Mouse (Mus musculus) lung, embryonic 14.5 days (tissue): Measurements from ENCODE around the gene Sema6d. TPM values are rescaled to one million over a fixed set of nuclear protein-coding genes. Genes with fewer than 3 reads are reported as not detected.
"Not testable (repeated sequence)": the region's sequence is repeated elsewhere in the genome, so short reads cannot be mapped to it uniquely, and the experiment has no call there.

Source experiments
- ATAC-seq: fragments of 200-750 bp; cut with Nextera tagmentation; 2 replicates; pipeline ENCODE4 v1.8.0; 2017; ENCODE audit warnings: mild to moderate bottlenecking, moderate TSS enrichment, moderate library complexity; ENCODE audit not compliant: insufficient read depth
- DNase-seq: peaks from one replicate; pipeline ENCODE4 v3.0.0-alpha.2; 2015
- H3K27ac ChIP-seq: fragments of 300-500 bp; sonication (generic); 2 replicates; pipeline ENCODE4 v1.5.1; 2014; ENCODE audit warnings: low read depth, mild to moderate bottlenecking, moderate library complexity
- H3K27me3 ChIP-seq: fragments of 300-500 bp; sonication (generic); 2 replicates; pipeline ENCODE4 v1.6.1; 2014; ENCODE audit warnings: low read length, control low read depth; ENCODE audit not compliant: insufficient read depth
- H3K36me3 ChIP-seq: fragments of 300-500 bp; sonication (generic); 2 replicates; pipeline ENCODE4 v1.6.1; 2014; ENCODE audit warnings: control low read depth; ENCODE audit not compliant: insufficient read depth
- H3K4me1 ChIP-seq: fragments of 300-500 bp; sonication (generic); 2 replicates; pipeline ENCODE4 v1.6.1; 2014; ENCODE audit warnings: antibody characterized with exemption, control low read depth; ENCODE audit not compliant: insufficient read depth
- H3K4me2 ChIP-seq: fragments of 300-500 bp; sonication (generic); 2 replicates; pipeline ENCODE4 v1.6.1; 2014; ENCODE audit warnings: mild to moderate bottlenecking
- H3K4me3 ChIP-seq: fragments of 300-500 bp; sonication (generic); 2 replicates; pipeline ENCODE4 v1.5.1; 2014; ENCODE audit warnings: low read depth, low read length
- H3K9ac ChIP-seq: fragments of 300-500 bp; sonication (generic); 2 replicates; pipeline ENCODE4 v1.6.1; 2014
- H3K9me3 ChIP-seq: fragments of 300-500 bp; sonication (generic); 2 replicates; pipeline ENCODE4 v1.6.1; 2016; ENCODE audit warnings: low read depth, low read length, control low read depth
- CTCF ChIP-seq: IDR thresholded peaks from 2 replicates; pipeline ENCODE4 v1.5.1; 2016; ENCODE audit warnings: antibody characterized with exemption, low read depth
- WGBS: fragments of 180-500 bp; shearing (Covaris S2); extraction: QIAGEN DNeasy Blood & Tissue Kit; methylation state at CpG from one replicate; pipeline ENCODE4 v1.1.7; 2014; 5-methylcytosine and 5-hydroxymethylcytosine counted together
- polyA plus RNA-seq: library from polyadenylated mRNA; unstranded; fragments of >200 nt; fragmentation: Nextera tagmentation; extraction: Ambion mirVana; gene quantifications from 2 replicates; pipeline ENCODE4 v1.2.1, GENCODE M21; 2014

Sema6d gene
- polyA plus RNA-seq, 1 experiment from 2014 or later: 26.7 TPM

DNA sequence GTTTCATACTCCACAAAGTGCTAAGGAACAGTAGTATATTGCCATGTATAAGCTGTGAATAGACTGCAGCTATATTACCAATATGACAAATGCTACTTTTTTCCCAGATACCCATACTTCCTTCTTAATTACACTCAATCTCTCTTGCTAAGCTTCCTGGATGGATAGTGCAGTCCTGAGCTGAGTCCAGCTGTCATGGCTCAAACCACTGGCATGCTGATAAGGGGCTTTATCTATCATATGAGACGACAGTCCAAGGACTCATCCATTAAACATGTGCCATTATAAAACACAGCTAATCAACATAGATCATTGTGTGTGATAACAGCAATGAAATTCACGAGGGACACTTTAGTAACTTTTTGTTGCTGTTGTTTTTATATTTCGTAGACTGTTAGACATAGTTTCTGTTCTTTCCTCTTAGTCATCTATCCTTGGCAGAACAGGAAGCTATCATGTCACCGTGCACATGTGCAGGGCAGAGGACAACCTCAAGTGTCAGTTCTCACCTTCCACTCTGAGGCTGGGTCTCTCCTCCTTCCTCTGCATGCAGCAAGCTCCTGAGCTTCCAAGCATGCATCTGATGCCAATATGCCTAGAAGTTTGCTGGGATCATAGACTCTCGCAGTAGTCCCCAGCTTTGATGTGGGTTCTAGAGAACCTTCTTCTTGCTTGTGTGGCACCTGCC lies 232.9 kb downstream of the Sema6d start:
- H3K9ac ChIP-seq: no peak overlapping the region
- no peaks in the 10 kb centered on the region for H3K27me3 ChIP-seq
- TF ChIP-seq CTCF: no peak
- H3K4me1 ChIP-seq: no peaks in the 10 kb centered on the region
- no peaks in the 10 kb centered on the region for H3K36me3 ChIP-seq
- H3K9me3 ChIP-seq: no peaks in the 10 kb centered on the region
- DNase-seq: no peak
- no peak overlapping the region for H3K4me3 ChIP-seq
- WGBS: 36% methylated on average over 5 of the region's 5 CpGs
- no peak for ATAC-seq
- H3K4me2 ChIP-seq: no peak overlapping the region
- H3K27ac ChIP-seq: no peak overlapping the region

DNA sequence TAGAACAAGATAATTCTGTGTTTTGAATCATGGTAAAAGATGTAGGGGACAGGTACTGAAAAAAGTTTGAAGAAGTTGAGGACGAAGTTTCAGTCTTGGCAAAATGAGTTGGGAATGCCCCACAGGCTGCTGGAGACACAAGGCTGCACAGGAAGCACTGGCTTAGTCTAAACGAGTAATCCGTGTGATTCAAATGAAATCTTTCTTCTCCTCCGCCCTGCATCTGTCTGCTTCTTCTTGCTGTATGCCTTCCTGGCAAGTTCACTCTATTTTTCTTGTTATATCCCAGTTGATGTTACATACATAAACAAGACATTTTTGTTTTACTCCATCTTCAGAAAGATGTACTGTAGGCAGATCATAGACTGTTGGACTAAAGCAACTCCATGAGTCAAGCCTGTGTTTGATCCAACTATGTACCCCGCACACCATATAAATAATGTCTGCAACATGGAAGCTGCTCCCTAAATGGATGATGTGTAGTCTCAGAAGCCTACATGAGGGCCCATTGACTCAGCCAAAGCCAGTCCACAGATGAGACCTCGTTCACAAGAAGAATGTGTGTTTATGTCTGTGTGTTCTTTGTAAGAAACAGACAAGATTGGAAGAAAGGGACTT lies 234.4 kb downstream of the Sema6d start:
- Histone ChIP-seq H3K27ac (no peak overlapping the region), H3K4me2 (no peak overlapping the region), H3K4me3 (no peak overlapping the region), H3K9me3 (no peaks in the 10 kb centered on the region), H3K9ac (no peak overlapping the region), H3K36me3 (no peaks in the 10 kb centered on the region), H3K27me3 (no peaks in the 10 kb centered on the region), H3K4me1 (no peaks in the 10 kb centered on the region)
- peak; percentile 86 for ATAC-seq
- TF ChIP-seq CTCF: no peak
- WGBS: 45% methylated on average over 6 of the region's 6 CpGs
- DNase-seq: peak; percentile 62

DNA sequence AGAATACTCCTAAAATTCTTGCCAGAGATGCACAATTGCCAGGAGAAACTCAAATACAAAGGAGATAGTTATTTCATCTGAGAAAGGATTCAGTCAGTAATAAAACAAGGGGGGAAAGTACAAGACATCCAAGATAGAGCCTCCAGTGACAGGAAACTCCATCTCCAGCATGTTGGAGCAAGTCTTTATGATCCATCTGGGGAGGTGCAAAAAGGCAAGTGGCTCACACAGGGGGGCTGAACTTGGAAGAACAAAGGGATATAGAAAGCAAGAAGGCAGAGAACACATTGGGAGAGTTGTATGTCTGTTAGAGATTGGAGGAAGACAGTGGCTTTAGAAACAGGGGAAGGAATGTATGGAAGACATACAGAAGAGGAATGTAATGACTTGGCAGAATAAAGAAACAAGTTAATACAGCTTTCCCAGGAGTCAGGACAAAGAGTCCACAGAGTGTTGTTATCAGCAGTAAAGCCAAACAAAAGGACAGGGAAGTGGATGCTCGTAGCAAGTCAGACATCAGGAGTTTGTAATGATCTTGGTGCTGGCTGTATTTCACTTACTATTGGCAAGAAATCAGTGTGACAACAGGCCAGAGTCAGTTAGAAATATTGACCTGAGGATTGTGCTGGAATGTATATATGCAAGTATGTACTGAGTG lies 239.8 kb downstream of the Sema6d start:
- no peaks in the 10 kb centered on the region for H3K9me3 ChIP-seq
- no peak overlapping the region for H3K4me2 ChIP-seq
- no peak for ATAC-seq
- TF ChIP-seq CTCF: no peak
- WGBS: 31% methylated on average over 1 of the region's 1 CpGs
- no peaks in the 10 kb centered on the region for H3K36me3 ChIP-seq
- H3K27ac ChIP-seq: peak overlapping the region; percentile 8; the same call in 1 of the 2 replicates
- DNase-seq: no peak
- H3K27me3 ChIP-seq: no peaks in the 10 kb centered on the region
- H3K4me3 ChIP-seq: no peak overlapping the region
- peaks cover 5% of the 10 kb centered on the region; the same call in 1 of the 2 replicates for H3K4me1 ChIP-seq
- H3K9ac ChIP-seq: no peak overlapping the region

GRCm38 (mm10) chr2:124332890-124333289 lies 243.1 kb downstream of the Sema6d start:
- H3K27ac ChIP-seq: no peak overlapping the region

GRCm38 (mm10) chr2:124334655-124335054 lies 244.9 kb downstream of the Sema6d start:
- H3K9me3 ChIP-seq, H3K27me3 ChIP-seq, H3K36me3 ChIP-seq, H3K9ac ChIP-seq, H3K4me3 ChIP-seq, H3K4me1 ChIP-seq, ATAC-seq, H3K4me2 ChIP-seq, H3K27ac ChIP-seq: not testable (repeated sequence)
- WGBS: 64% methylated on average over 2 of the region's 2 CpGs
- DNase-seq: peak; percentile 39
- TF ChIP-seq CTCF: peak; percentile 18; the same call in 1 of the 2 replicates

More at GRCm38 (mm10) chr2:124332890-124333289, 243.1 kb downstream of the Sema6d start:
- H3K4me2 ChIP-seq: no peak overlapping the region
- H3K9me3 ChIP-seq: no peaks in the 10 kb centered on the region
- DNase-seq (no peak), ATAC-seq (no peak)
- 47% methylated on average over 5 of the region's 5 CpGs for WGBS
- no peak overlapping the region for H3K4me3 ChIP-seq
- TF ChIP-seq CTCF: no peak
- peaks cover 5% of the 10 kb centered on the region; the same call in 1 of the 2 replicates for H3K4me1 ChIP-seq
- H3K9ac ChIP-seq: no peak overlapping the region
- H3K27me3 ChIP-seq: no peaks in the 10 kb centered on the region
- H3K36me3 ChIP-seq: no peaks in the 10 kb centered on the region

GRCm38 (mm10) chr2:124338296-124338695 lies 248.5 kb downstream of the Sema6d start:
- Histone ChIP-seq H3K36me3 (no peaks in the 10 kb centered on the region), H3K9ac (no peak overlapping the region), H3K27ac (no peak overlapping the region), H3K9me3 (no peaks in the 10 kb centered on the region), H3K27me3 (no peaks in the 10 kb centered on the region), H3K4me1 (no peaks in the 10 kb centered on the region), H3K4me2 (no peak overlapping the region), H3K4me3 (no peak overlapping the region)
- DNase-seq (no peak), ATAC-seq (no peak)
- TF ChIP-seq CTCF: no peak
- WGBS: 75% methylated on average over 6 of the region's 6 CpGs

GRCm38 (mm10) chr2:124354191-124354590 lies 264.4 kb downstream of the Sema6d start:
- Histone ChIP-seq H3K9me3 (no peaks in the 10 kb centered on the region), H3K4me2 (no peak overlapping the region), H3K27ac (no peak overlapping the region), H3K9ac (no peak overlapping the region), H3K4me3 (no peak overlapping the region), H3K27me3 (no peaks in the 10 kb centered on the region), H3K36me3 (no peaks in the 10 kb centered on the region), H3K4me1 (no peaks in the 10 kb centered on the region)
- no peak for DNase-seq
- no peak for TF ChIP-seq CTCF
- no peak for ATAC-seq
- WGBS: 64% methylated on average over 2 of the region's 2 CpGs
